Mouse (Mus musculus): ENCODE data around the gene Ap4s1. TPM values are rescaled to one million over a fixed set of nuclear protein-coding genes. Genes with fewer than 3 reads are reported as not detected.
A peak's percentile ranks its signal among the peaks of the same experiment; 100 is the strongest.
"Not testable (repeated sequence)": the region's sequence is repeated elsewhere in the genome, so short reads cannot be mapped to it uniquely, and the experiment has no call there.

Ap4s1 gene
- polyA plus RNA-seq (2012; rRNA removed) (15.1 and 18.5 TPM in 2 replicates), polyA plus RNA-seq (2014; fragmentation: Nextera tagmentation; extraction: Ambion mirVana) (32.8 and 34.6 TPM in 2 replicates)

GRCm38 (mm10) chr12:51690893-51691844 is at the start of gene Ap4s1:
Ap4s1 (plus strand) TSS chr12:51691033.
- Histone ChIP-seq H3K4me3 (replicated peaks; ENCODE audit: low read length) (peak within 1 kb of the TSS; percentile 97), H3K27me3 (ENCODE audit: control insufficient read depth, insufficient read depth, low read length) (no peaks in the 10 kb centered on the region), H3K4me1 (ENCODE audit: control insufficient read depth, insufficient read depth, low read length) (peaks cover 9% of the 10 kb centered on the region), H3K9ac (ENCODE audit: low read depth, low read length, severe bottlenecking) (peak within 1 kb of the TSS; percentile 100), H3K9me3 (ENCODE audit: control insufficient read depth, low read length) (no peaks in the 10 kb centered on the region), H3K36me3 (ENCODE audit: control insufficient read depth, insufficient read depth, low read length) (no peaks in the 10 kb centered on the region), H3K27ac (replicated peaks; ENCODE audit: low read depth, low read length) (peak within 1 kb of the TSS; percentile 100), H3K4me2 (replicated peaks; ENCODE audit: low read depth, low read length, severe bottlenecking) (peak within 1 kb of the TSS; percentile 59)
- DNase-seq (ENCODE audit: low spot score) (peak; percentile 35), ATAC-seq (ENCODE audit: low FRiP score, low read depth) (peak; percentile 61)
- WGBS, result 3% methylated on average over 62 of the region's 108 CpGs
- TF ChIP-seq POLR2A (IDR thresholded peaks at IDR 0.05; ENCODE audit: borderline replicate concordance, extremely low read depth, insufficient read depth, insufficient read length), result 0 out of 2 replicates have a peak, but pooled peaks have one; percentile 34

- no peaks in the 10 kb centered on the region for H3K27me3 ChIP-seq (ENCODE audit: control insufficient read depth, insufficient read depth, low read length)
- 61% methylated on average over 6 of the region's 6 CpGs for WGBS
- no peak for DNase-seq (ENCODE audit: low spot score)
- no peak overlapping the region for H3K9ac ChIP-seq (ENCODE audit: low read depth, low read length, severe bottlenecking)
- no peak overlapping the region for H3K4me3 ChIP-seq (replicated peaks; ENCODE audit: low read length)
- no peak for ATAC-seq (ENCODE audit: low FRiP score, low read depth)
- H3K36me3 ChIP-seq (ENCODE audit: control insufficient read depth, insufficient read depth, low read length), result peaks cover 20% of the 10 kb centered on the region
- H3K9me3 ChIP-seq (ENCODE audit: control insufficient read depth, low read length), result no peaks in the 10 kb centered on the region
- H3K27ac ChIP-seq (replicated peaks; ENCODE audit: low read depth, low read length), result no peak overlapping the region
- no peak overlapping the region for H3K4me2 ChIP-seq (replicated peaks; ENCODE audit: low read depth, low read length, severe bottlenecking)
- H3K4me1 ChIP-seq (ENCODE audit: control insufficient read depth, insufficient read depth, low read length), result no peaks in the 10 kb centered on the region
- TF ChIP-seq POLR2A (IDR thresholded peaks at IDR 0.05; ENCODE audit: borderline replicate concordance, extremely low read depth, insufficient read depth, insufficient read length), result no peak
These were observed 49.0 kb upstream of the Ap4s1 start for GRCm38 (mm10) chr12:51641871-51642270.

DNA sequence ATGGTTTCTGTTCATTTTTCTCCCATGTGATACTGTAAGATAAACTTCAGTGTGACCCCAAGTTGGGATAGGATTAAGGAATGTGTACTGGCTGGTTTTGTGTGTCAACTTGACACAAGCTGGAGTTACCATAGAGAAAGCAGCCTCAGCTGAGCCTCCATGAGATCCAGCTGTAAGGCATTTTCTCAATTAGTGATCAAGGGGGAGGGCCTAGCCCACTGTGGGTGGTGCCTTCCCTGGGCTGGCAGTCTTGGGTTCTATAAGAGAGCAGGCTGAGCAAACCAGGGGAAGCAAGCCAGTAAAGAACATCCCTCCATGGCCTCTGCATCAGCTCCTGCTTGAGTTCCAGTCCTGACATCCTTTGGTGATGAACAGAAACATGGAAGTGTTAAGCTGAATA is 41.4 kb upstream of the Ap4s1 start:
- H3K27me3 ChIP-seq (ENCODE audit: control insufficient read depth, insufficient read depth, low read length); DNase-seq (ENCODE audit: low spot score); H3K9me3 ChIP-seq (ENCODE audit: control insufficient read depth, low read length); H3K9ac ChIP-seq (ENCODE audit: low read depth, low read length, severe bottlenecking); H3K4me1 ChIP-seq (ENCODE audit: control insufficient read depth, insufficient read depth, low read length); H3K27ac ChIP-seq (replicated peaks; ENCODE audit: low read depth, low read length); H3K4me2 ChIP-seq (replicated peaks; ENCODE audit: low read depth, low read length, severe bottlenecking); H3K4me3 ChIP-seq (replicated peaks; ENCODE audit: low read length); ATAC-seq (ENCODE audit: low FRiP score, low read depth): not testable (repeated sequence)
- peaks cover 46% of the 10 kb centered on the region for H3K36me3 ChIP-seq (ENCODE audit: control insufficient read depth, insufficient read depth, low read length)

DNA sequence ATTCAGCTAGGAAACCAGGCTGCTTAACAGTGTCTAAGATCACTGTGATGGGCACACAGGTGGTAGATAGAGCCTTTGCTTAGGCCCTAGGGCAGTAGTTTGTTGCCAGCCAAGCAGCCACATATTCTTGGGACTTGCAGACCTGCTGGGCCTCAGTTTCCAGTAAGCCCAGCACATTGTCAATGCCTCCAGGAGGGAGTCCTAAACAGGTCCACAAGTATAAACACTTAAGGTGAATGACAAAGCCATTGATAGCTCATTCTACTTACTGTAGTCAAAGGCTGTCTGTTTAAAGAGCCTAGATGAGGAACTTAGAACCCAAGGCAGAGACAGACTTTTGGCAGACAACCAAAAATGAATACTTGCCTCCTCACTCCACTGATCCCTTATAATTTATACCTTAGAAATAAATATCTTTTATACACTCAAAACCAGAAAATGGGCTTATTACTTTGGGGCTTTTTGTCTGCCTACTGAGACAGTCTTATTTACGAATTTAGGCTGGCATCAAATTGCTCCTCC is 34.8 kb upstream of the Ap4s1 start:
- 68% methylated on average over 1 of the region's 1 CpGs for WGBS
- Histone ChIP-seq H3K4me1 (ENCODE audit: control insufficient read depth, insufficient read depth, low read length) (no peaks in the 10 kb centered on the region), H3K4me3 (replicated peaks; ENCODE audit: low read length) (no peak overlapping the region), H3K36me3 (ENCODE audit: control insufficient read depth, insufficient read depth, low read length) (peaks cover 13% of the 10 kb centered on the region), H3K27me3 (ENCODE audit: control insufficient read depth, insufficient read depth, low read length) (no peaks in the 10 kb centered on the region), H3K9me3 (ENCODE audit: control insufficient read depth, low read length) (no peaks in the 10 kb centered on the region), H3K27ac (replicated peaks; ENCODE audit: low read depth, low read length) (no peak overlapping the region), H3K9ac (ENCODE audit: low read depth, low read length, severe bottlenecking) (no peak overlapping the region), H3K4me2 (replicated peaks; ENCODE audit: low read depth, low read length, severe bottlenecking) (no peak overlapping the region)
- no peak for TF ChIP-seq POLR2A (IDR thresholded peaks at IDR 0.05; ENCODE audit: borderline replicate concordance, extremely low read depth, insufficient read depth, insufficient read length)
- DNase-seq (ENCODE audit: low spot score) (no peak), ATAC-seq (ENCODE audit: low FRiP score, low read depth) (no peak)

DNA sequence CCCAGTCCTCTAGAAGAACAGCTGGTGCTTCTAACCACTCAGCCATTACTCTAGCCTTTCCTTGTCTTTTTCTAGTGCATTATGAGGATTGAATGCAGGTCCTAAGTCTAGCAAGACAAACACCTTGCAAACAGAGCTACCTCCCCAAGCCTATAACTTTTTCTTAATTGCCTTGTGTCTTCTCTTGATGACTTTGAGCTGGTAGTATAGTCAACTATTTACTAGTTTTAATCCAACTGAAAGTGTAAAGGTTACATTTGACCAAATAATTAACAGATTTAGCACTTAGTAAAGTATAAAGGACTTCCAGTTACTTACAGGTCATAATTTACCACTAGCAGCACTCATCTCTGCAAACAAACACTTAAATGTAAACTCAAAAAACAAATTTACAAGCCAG is 27.8 kb upstream of the Ap4s1 start:
- no peak overlapping the region for H3K9ac ChIP-seq (ENCODE audit: low read depth, low read length, severe bottlenecking)
- no peaks in the 10 kb centered on the region for H3K27me3 ChIP-seq (ENCODE audit: control insufficient read depth, insufficient read depth, low read length)
- H3K9me3 ChIP-seq (ENCODE audit: control insufficient read depth, low read length), result no peaks in the 10 kb centered on the region
- ATAC-seq (ENCODE audit: low FRiP score, low read depth), result no peak
- DNase-seq (ENCODE audit: low spot score), result no peak
- H3K4me2 ChIP-seq (replicated peaks; ENCODE audit: low read depth, low read length, severe bottlenecking), result no peak overlapping the region
- no peak overlapping the region for H3K27ac ChIP-seq (replicated peaks; ENCODE audit: low read depth, low read length)
- H3K36me3 ChIP-seq (ENCODE audit: control insufficient read depth, insufficient read depth, low read length), result no peaks in the 10 kb centered on the region
- no peak for TF ChIP-seq POLR2A (IDR thresholded peaks at IDR 0.05; ENCODE audit: borderline replicate concordance, extremely low read depth, insufficient read depth, insufficient read length)
- no peaks in the 10 kb centered on the region for H3K4me1 ChIP-seq (ENCODE audit: control insufficient read depth, insufficient read depth, low read length)
- H3K4me3 ChIP-seq (replicated peaks; ENCODE audit: low read length), result no peak overlapping the region
